Mouse (Mus musculus): ENCODE measurements at regions not wholly inside any gene's neighbourhood (a gene's known extent, or its start where the extent isn't known, plus 50 kb on each side); places are given as distances from the start of the nearest gene placed in this dataset.

- Histone ChIP-seq H3K4me2 (ENCODE audit: low read length) (no peak overlapping the region), H3K27me3 (replicated peaks; ENCODE audit: control insufficient read depth, insufficient read depth, low read length) (no peaks in the 10 kb centered on the region), H3K9me3 (ENCODE audit: control insufficient read depth, low read length) (no peaks in the 10 kb centered on the region), H3K9ac (ENCODE audit: low read length) (no peak overlapping the region), H3K4me1 (replicated peaks; ENCODE audit: control insufficient read depth, insufficient read depth, low read length) (0 out of 2 replicates have a peak, but pooled peaks cover 3% of the 10 kb centered on the region), H3K27ac (ENCODE audit: low read depth) (no peak overlapping the region), H3K4me3 (ENCODE audit: low read depth, low read length) (no peak overlapping the region), H3K36me3 (ENCODE audit: control insufficient read depth, insufficient read depth, low read length) (no peaks in the 10 kb centered on the region)
- WGBS, result 64% methylated on average over 3 of the region's 3 CpGs
- ATAC-seq (replicated peaks; ENCODE audit: low FRiP score, low TSS enrichment, low read depth), result no peak
- no peak for DNase-seq (ENCODE audit: low spot score)
Measured at GRCm38 (mm10) chr6:116912161-116912560, 195.4 kb upstream of the Tmem72 start.

DNA sequence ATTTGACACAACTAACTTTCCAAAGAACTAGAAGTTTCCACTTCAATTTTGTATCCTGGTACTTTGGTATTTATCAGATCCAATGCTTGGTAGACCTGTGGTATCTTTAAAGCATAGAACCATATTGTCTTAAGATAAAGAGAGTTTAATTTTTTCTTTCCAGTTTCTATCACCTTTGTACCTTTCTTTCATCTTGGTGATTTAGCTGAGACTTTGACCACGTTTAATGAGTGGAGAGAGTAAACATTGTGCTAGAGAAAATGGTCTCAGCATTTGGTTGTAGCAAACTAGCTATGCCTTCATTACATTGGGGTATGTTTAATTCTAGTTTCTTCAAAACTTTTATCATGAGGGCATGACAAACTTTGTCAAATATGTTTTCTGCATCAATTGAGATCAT lies 197.4 kb upstream of the Tmem72 start:
- no peaks in the 10 kb centered on the region for H3K36me3 ChIP-seq (ENCODE audit: control insufficient read depth, insufficient read depth, low read length)
- no peak overlapping the region for H3K27ac ChIP-seq (ENCODE audit: low read depth)
- H3K27me3 ChIP-seq (replicated peaks; ENCODE audit: control insufficient read depth, insufficient read depth, low read length), result no peaks in the 10 kb centered on the region
- no peaks in the 10 kb centered on the region for H3K9me3 ChIP-seq (ENCODE audit: control insufficient read depth, low read length)
- 45% methylated on average over 1 of the region's 1 CpGs for WGBS
- 0 out of 2 replicates have a peak, but pooled peaks cover 3% of the 10 kb centered on the region for H3K4me1 ChIP-seq (replicated peaks; ENCODE audit: control insufficient read depth, insufficient read depth, low read length)
- H3K9ac ChIP-seq (ENCODE audit: low read length), result no peak overlapping the region
- no peak for DNase-seq (ENCODE audit: low spot score)
- no peak overlapping the region for H3K4me2 ChIP-seq (ENCODE audit: low read length)
- no peak overlapping the region for H3K4me3 ChIP-seq (ENCODE audit: low read depth, low read length)
- ATAC-seq (replicated peaks; ENCODE audit: low FRiP score, low TSS enrichment, low read depth), result no peak

GRCm38 (mm10) chr6:116935024-116935423 lies 218.3 kb upstream of the Tmem72 start:
- ATAC-seq (replicated peaks; ENCODE audit: low FRiP score, low TSS enrichment, low read depth) (no peak), DNase-seq (ENCODE audit: low spot score) (no peak)
- H3K27ac ChIP-seq (ENCODE audit: low read depth), result no peak overlapping the region
- H3K4me1 ChIP-seq (replicated peaks; ENCODE audit: control insufficient read depth, insufficient read depth, low read length), result no peaks in the 10 kb centered on the region
- 78% methylated on average over 3 of the region's 3 CpGs for WGBS
- H3K27me3 ChIP-seq (replicated peaks; ENCODE audit: control insufficient read depth, insufficient read depth, low read length), result no peaks in the 10 kb centered on the region
- H3K36me3 ChIP-seq (ENCODE audit: control insufficient read depth, insufficient read depth, low read length), result no peaks in the 10 kb centered on the region
- H3K4me3 ChIP-seq (ENCODE audit: low read depth, low read length), result no peak overlapping the region
- no peak overlapping the region for H3K9ac ChIP-seq (ENCODE audit: low read length)
- H3K9me3 ChIP-seq (ENCODE audit: control insufficient read depth, low read length), result no peaks in the 10 kb centered on the region
- H3K4me2 ChIP-seq (ENCODE audit: low read length), result no peak overlapping the region

DNA sequence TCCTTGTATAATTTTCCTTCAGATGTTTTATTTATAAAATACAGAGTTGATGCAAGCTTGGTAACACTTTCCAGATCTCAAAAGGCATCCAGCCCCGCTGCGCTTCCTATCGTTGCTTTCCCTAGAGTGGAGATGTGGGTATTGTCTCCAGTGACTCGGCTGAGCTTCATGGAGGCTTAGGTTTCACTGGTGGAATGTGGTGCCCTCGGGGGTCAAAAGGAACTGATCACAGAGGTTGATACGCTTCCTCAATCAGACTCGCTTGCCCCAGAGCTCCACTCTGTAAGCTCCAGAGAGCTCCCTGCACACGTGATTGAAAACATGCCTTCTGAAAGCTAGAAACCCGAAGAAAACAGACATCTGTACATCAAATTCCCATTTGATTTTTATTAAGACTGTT lies 224.9 kb upstream of the Tmem72 start:
- Histone ChIP-seq H3K36me3 (ENCODE audit: control insufficient read depth, insufficient read depth, low read length) (no peaks in the 10 kb centered on the region), H3K4me3 (ENCODE audit: low read depth, low read length) (no peak overlapping the region), H3K4me2 (ENCODE audit: low read length) (no peak overlapping the region), H3K27ac (ENCODE audit: low read depth) (no peak overlapping the region), H3K9me3 (ENCODE audit: control insufficient read depth, low read length) (no peaks in the 10 kb centered on the region), H3K9ac (ENCODE audit: low read length) (no peak overlapping the region), H3K27me3 (replicated peaks; ENCODE audit: control insufficient read depth, insufficient read depth, low read length) (no peaks in the 10 kb centered on the region), H3K4me1 (replicated peaks; ENCODE audit: control insufficient read depth, insufficient read depth, low read length) (0 out of 2 replicates have a peak, but pooled peaks cover 7% of the 10 kb centered on the region)
- DNase-seq (ENCODE audit: low spot score) (no peak), ATAC-seq (replicated peaks; ENCODE audit: low FRiP score, low TSS enrichment, low read depth) (no peak)
- 61% methylated on average over 9 of the region's 9 CpGs for WGBS

DNA sequence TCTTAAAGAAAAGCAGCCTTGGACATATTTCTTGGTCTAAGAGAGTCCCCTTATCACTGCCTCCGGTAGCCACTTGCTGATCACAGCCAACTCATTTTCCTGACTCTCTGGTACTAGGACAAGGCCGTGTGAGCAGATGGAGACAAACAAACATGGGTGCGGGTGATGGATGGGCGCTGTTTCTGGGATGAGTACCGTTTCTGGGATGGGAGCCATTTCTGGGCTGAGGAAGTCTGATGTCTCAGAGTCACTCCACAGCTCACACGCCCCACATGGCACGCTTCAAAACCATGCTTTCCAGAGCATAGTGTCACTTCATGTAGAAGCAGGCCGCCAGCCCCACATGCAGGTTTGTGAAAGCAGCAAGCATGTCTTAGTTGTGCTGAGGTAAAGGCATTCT lies 225.6 kb upstream of the Cxcl12 start:
- Histone ChIP-seq H3K9me3 (ENCODE audit: control insufficient read depth, low read length) (no peaks in the 10 kb centered on the region), H3K36me3 (ENCODE audit: control insufficient read depth, insufficient read depth, low read length) (no peaks in the 10 kb centered on the region), H3K9ac (ENCODE audit: low read length) (no peak overlapping the region), H3K4me2 (ENCODE audit: low read length) (no peak overlapping the region), H3K27ac (ENCODE audit: low read depth) (no peak overlapping the region), H3K4me3 (ENCODE audit: low read depth, low read length) (no peak overlapping the region), H3K4me1 (replicated peaks; ENCODE audit: control insufficient read depth, insufficient read depth, low read length) (0 out of 2 replicates have a peak, but pooled peaks cover 7% of the 10 kb centered on the region), H3K27me3 (replicated peaks; ENCODE audit: control insufficient read depth, insufficient read depth, low read length) (no peaks in the 10 kb centered on the region)
- DNase-seq (ENCODE audit: low spot score) (no peak), ATAC-seq (replicated peaks; ENCODE audit: low FRiP score, low TSS enrichment, low read depth) (no peak)
- 72% methylated on average over 8 of the region's 8 CpGs for WGBS

GRCm38 (mm10) chr6:116946083-116946732 lies 222.1 kb upstream of the Cxcl12 start:
- H3K9me3 ChIP-seq (ENCODE audit: control insufficient read depth, low read length), result no peaks in the 10 kb centered on the region
- no peak overlapping the region for H3K9ac ChIP-seq (ENCODE audit: low read length)
- DNase-seq (ENCODE audit: low spot score) (peak; percentile 46), ATAC-seq (replicated peaks; ENCODE audit: low FRiP score, low TSS enrichment, low read depth) (no peak)
- no peak overlapping the region for H3K27ac ChIP-seq (ENCODE audit: low read depth)
- WGBS, result 32% methylated on average over 8 of the region's 8 CpGs
- H3K27me3 ChIP-seq (replicated peaks; ENCODE audit: control insufficient read depth, insufficient read depth, low read length), result no peaks in the 10 kb centered on the region
- H3K4me3 ChIP-seq (ENCODE audit: low read depth, low read length), result no peak overlapping the region
- no peaks in the 10 kb centered on the region for H3K36me3 ChIP-seq (ENCODE audit: control insufficient read depth, insufficient read depth, low read length)
- no peak overlapping the region for H3K4me2 ChIP-seq (ENCODE audit: low read length)
- 0 out of 2 replicates have a peak, but pooled peaks cover 7% of the 10 kb centered on the region for H3K4me1 ChIP-seq (replicated peaks; ENCODE audit: control insufficient read depth, insufficient read depth, low read length)

- H3K27ac ChIP-seq (ENCODE audit: low read depth), result no peak overlapping the region
- DNase-seq (ENCODE audit: low spot score), result peak; percentile 32
- no peak overlapping the region for H3K4me3 ChIP-seq (ENCODE audit: low read depth, low read length)
- no peaks in the 10 kb centered on the region for H3K4me1 ChIP-seq (replicated peaks; ENCODE audit: control insufficient read depth, insufficient read depth, low read length)
- no peak overlapping the region for H3K9ac ChIP-seq (ENCODE audit: low read length)
- 77% methylated on average over 13 of the region's 13 CpGs for WGBS
- H3K9me3 ChIP-seq (ENCODE audit: control insufficient read depth, low read length), result no peaks in the 10 kb centered on the region
- no peaks in the 10 kb centered on the region for H3K27me3 ChIP-seq (replicated peaks; ENCODE audit: control insufficient read depth, insufficient read depth, low read length)
- no peaks in the 10 kb centered on the region for H3K36me3 ChIP-seq (ENCODE audit: control insufficient read depth, insufficient read depth, low read length)
- ATAC-seq (replicated peaks; ENCODE audit: low FRiP score, low TSS enrichment, low read depth), result no peak
- H3K4me2 ChIP-seq (ENCODE audit: low read length), result no peak overlapping the region
Measured at GRCm38 (mm10) chr6:116959611-116960010, 208.7 kb upstream of the Cxcl12 start.

- Histone ChIP-seq H3K27me3 (replicated peaks; ENCODE audit: control insufficient read depth, insufficient read depth, low read length) (no peaks in the 10 kb centered on the region), H3K36me3 (ENCODE audit: control insufficient read depth, insufficient read depth, low read length) (no peaks in the 10 kb centered on the region), H3K9me3 (ENCODE audit: control insufficient read depth, low read length) (no peaks in the 10 kb centered on the region), H3K27ac (ENCODE audit: low read depth) (no peak overlapping the region), H3K4me1 (replicated peaks; ENCODE audit: control insufficient read depth, insufficient read depth, low read length) (no peaks in the 10 kb centered on the region), H3K9ac (ENCODE audit: low read length) (no peak overlapping the region), H3K4me2 (ENCODE audit: low read length) (no peak overlapping the region), H3K4me3 (ENCODE audit: low read depth, low read length) (no peak overlapping the region)
- DNase-seq (ENCODE audit: low spot score), result peak; percentile 18
- 56% methylated on average over 3 of the region's 3 CpGs for WGBS
- ATAC-seq (replicated peaks; ENCODE audit: low FRiP score, low TSS enrichment, low read depth), result no peak
Measured at GRCm38 (mm10) chr6:116960641-116961040, 207.7 kb upstream of the Cxcl12 start.

GRCm38 (mm10) chr6:116966436-116966835 lies 201.9 kb upstream of the Cxcl12 start:
- no peaks in the 10 kb centered on the region for H3K27me3 ChIP-seq (replicated peaks; ENCODE audit: control insufficient read depth, insufficient read depth, low read length)
- H3K36me3 ChIP-seq (ENCODE audit: control insufficient read depth, insufficient read depth, low read length), result no peaks in the 10 kb centered on the region
- H3K4me1 ChIP-seq (replicated peaks; ENCODE audit: control insufficient read depth, insufficient read depth, low read length), result no peaks in the 10 kb centered on the region
- no peak overlapping the region for H3K4me2 ChIP-seq (ENCODE audit: low read length)
- no peak overlapping the region for H3K4me3 ChIP-seq (ENCODE audit: low read depth, low read length)
- no peak overlapping the region for H3K27ac ChIP-seq (ENCODE audit: low read depth)
- 28% methylated on average over 3 of the region's 3 CpGs for WGBS
- DNase-seq (ENCODE audit: low spot score) (peak; percentile 52), ATAC-seq (replicated peaks; ENCODE audit: low FRiP score, low TSS enrichment, low read depth) (no peak)
- H3K9me3 ChIP-seq (ENCODE audit: control insufficient read depth, low read length), result no peaks in the 10 kb centered on the region
- no peak overlapping the region for H3K9ac ChIP-seq (ENCODE audit: low read length)

All from intestine, embryonic 14.5 days (tissue).